Mouse (Mus musculus) CD4-positive, CD25-positive, alpha-beta regulatory T cell, adult 4 months (primary cell): ENCODE results near the gene Col20a1. TPM values are rescaled to one million over a fixed set of nuclear protein-coding genes. Genes with fewer than 3 reads are reported as not detected.

Experiments
- ATAC-seq: one replicate; pipeline ENCODE4 v1.8.0; 2017
- polyA plus RNA-seq, 2 experiments: library from polyadenylated mRNA; unstranded; fragments of 100-300 nt; shearing (Covaris generic); gene quantifications; one replicate each; pipeline ENCODE4 v1.2.1; 2017

Gene Col20a1
- polyA plus RNA-seq, result under 1 TPM; 0.36 to 0.38 TPM

DNA sequence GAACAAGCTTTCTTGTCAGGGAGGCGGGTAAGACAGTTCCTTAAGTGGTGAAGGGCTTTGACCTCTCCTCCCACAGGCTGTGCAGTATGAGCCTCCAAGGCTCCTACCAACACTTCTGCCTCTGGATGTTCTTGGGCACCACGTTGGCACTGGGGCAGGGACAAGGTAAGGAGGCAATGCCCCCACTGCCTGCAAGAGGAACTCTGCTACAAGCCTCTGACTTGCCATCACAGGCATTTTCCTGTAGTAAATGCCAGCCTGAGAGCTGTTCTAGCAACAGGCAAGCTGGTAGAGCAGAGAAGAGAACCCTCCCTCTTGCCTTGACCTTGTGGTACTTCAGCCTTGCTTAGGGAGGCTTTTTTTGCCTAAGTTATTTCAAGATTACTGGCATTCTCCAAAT lies at the start of gene Col20a1:
Gene Col20a1 (plus strand): TSS at position 87 of the 400 bp plus-strand sequence.
- ATAC-seq, result no peak

DNA sequence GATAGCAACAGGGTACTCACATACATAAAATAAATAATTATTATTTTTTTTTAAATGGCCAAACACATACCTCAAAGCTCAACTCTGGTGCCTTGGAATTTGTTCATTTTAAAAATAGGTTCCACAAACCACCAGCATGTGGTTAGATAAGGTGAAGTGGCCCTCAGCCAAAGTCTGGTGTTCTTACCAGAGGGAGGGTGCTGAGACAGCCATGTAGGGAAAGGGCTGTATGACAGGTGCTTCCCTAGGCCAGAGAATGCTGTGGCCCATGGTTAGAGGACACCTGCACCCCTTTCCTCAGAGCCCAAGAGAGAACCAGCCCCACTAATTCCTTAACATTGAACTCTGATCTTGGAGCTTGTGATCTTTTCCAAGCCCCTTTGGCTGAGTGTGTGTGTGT lies 46.1 kb upstream of the Col20a1 start:
- no peak for ATAC-seq

DNA sequence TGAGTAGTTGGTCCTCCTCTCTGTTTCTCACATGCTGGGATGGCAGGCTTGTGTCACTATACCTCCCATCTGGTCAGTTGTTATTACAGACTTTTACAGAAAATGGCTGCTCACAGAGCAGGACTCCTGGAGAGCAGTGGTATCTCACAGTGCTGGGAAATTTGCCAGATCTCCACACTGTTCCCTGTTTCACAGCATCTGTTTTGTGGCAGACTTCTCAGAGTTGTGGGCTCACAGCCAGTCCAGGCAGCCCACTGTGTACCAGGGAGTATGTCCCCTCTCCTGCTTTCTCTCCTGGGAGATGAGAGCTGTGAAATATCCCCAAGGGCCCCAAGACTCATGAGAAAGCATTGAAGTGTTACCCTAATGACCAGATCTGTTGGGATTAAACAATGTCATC lies 44.5 kb upstream of the Col20a1 start:
- ATAC-seq, result no peak

DNA sequence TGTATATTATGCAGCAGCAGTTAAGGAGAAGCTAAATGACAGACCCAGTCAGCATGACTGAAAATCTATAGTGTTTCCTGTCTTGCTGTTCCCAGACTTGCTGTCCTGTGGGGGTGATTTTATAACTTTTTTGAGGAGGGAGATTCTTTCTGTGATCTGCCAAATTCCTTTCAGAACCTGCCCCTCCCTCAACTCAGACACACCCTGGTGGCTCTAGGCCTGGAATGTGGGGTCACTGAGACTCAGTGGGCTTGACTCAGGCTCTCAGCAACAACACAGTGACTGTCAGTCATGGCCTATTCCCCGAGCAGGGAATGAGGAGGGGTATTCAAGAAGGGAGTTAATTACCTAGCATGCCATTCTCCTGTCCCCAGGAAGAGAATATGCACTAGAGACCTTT lies 36.4 kb upstream of the Col20a1 start:
- no peak for ATAC-seq

DNA sequence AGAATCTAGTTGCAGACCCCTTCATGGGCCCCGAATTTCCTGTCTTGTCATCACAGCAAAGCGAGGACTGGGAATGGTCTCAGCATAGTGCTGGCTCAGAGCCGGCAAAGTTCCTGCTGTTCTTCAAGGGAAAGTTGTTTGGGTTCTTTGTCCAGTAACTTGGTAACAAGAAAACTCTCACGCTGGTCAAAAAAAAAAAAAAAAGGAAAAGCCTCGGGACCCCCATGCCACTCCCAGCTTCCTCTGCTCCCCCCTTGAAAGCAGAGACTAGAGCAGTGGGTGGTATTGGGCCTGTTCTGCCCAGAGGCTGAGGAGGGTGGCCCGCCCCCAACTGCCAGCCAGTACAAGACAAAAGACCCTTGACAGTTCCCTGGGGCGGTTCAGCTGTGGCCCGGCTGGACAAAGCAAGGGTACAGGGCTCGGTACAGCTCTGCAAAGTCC lies 33.6 kb upstream of the Col20a1 start:
- no peak for ATAC-seq

DNA sequence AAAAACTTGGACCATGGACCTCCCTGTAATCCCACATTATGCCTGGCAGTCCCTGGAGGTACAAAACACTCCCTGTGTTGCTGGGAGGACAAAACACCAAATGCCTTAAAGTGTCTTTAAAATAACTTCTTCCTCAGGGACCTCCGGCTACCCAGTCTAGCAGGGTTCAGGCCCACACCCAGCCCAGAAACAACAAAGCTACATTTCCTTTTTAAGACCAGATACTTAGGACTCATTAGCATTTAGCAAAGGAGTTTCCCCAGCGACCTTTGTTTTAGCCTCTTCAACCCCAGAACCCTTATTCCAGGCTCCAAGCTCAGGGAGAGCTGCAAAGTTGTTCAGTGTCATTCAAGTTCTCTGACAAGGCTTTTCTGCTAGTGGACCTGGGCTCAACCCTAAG lies 32.7 kb upstream of the Col20a1 start:
- ATAC-seq, result no peak

DNA sequence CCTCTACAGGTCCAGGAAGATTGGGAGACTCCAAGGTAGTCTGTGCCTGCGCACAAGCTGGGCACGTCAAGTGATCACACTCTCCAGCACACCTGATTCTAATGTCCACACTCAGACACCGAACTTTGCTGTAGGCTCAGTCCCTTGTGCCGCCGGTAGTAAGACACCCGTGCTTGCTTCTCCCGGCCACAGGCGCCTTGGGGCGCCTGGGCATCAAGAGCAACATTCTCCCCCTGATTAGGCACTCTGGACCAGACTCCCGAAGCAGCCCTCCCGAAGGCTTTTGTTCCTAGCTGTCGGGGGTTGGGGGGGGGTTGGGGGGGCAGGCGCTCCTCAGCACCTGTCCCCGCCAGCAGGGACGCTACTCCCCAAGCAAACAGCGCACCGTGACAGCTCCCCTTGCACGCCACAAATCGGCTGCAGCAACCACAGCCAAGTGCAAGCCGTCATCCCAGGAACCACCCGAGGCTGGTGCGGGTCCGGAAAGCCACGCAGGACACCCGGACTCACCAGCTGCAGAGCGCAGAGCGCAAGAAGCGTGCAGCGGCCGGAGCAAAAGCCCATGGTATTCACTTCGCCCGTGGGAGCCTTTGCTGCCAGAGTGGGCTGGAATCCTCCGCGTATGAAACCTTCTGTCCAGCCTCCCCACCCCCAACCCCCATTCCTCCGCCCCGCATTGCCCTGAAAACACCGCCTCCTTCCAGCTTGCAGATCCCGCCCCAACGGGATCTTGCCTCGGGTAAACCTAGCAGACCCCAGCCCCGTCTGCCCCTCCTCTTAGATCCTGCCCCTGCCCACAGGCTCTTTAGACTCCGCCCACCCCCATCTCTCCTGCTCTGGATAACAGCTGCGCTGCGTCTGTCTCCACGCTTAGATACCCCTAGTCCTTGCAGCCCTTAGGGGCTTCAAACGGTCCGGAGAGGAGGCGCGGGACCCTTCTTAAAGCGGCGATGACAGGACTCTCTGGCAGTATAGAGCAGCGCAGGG lies 32.0 kb upstream of the Col20a1 start, which contains the start of gene Nkain4:
Gene Nkain4 (minus strand): TSS at position 639 of the 987 bp plus-strand sequence.
- no peak for ATAC-seq

DNA sequence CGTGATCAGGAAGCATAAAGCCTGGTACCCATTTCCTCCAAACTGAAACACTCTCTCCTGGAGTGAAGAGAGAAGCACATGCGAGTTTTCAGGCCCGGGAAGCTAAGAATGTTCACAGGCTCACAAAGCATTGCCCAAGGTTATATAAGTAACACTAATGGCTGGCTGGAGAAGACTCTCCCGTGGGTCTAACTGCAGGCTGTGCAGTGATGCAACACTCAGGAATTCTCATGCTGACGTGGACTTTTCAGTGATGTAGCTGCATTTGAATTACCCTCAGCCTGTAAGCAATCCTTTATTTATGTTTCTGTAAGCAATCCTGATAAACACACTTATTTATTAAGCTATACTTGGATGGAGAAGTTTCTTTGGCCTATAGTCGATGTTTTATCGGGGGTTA lies 26.7 kb upstream of the Col20a1 start:
- ATAC-seq, result no peak

DNA sequence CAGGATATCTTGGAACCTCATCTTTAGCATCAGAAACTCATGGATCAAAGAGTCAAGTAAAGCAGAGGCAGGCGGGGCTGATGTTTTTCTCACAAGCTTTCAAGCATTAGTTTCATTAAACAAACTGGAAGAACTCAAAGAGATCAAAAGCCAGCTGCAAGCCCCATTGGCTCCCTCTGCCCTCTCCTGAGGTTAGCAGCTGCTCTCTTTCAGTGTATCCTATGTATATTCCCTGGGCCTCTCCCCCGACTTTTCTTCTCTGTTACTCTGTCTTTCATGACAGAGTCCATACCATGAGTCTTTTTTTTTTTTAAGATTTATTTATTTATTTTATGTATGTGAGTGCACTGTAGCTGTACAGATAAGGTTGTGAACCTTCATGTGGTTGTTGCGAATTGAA lies 26.1 kb upstream of the Col20a1 start:
- ATAC-seq, result no peak

DNA sequence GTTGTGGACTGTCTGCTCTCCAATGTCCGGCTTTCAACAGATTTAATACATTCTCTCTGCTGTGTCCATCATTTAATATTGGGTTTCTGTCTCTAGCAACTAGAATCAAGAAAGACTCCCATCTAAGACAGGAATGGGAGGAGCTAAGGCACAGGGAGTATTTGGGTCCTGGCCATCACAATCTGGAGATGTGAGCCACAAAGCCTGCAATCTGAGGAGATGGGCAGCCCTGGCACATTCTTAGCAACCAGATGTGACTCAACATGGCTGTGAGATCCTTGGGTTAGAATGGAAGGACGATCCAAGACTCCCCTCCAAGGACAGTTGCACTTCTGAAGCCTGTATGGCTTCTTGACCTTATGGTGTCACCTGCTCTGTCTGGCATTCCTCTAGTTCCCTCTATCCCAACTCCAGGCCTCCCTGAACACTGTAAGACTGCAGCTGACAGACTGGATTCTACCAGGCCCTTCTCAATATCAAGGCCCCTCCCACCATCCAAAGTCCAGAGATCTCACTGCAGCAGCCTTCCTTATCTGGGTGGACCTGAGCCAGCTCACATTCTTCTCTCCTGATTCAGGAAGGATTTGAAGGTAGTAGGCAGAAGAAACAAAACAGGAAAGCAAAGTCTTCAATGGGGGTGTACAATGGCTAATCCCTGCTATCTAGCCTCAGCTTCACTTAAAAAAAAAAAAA lies 23.6 kb upstream of the Col20a1 start:
- ATAC-seq, result no peak

DNA sequence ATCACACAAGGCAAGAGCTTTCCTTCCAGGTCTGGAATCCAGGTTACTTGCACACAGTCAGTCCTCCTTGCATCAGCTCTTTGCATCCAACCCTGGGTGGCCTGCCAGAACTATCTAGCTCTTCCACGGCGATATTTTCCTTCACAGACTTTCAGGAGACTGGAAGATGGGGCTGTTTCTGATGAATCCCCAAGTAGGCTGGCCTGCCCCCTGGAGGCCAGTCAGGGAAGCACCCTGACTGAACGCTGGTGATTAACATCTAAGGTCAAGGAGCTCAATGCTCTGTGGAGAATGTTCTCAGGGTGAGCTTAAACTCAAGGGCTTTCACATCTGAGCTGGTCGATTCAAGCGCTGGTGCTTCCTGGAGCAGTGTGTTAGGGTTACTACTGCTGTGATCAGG lies 22.4 kb upstream of the Col20a1 start:
- peak; percentile 51 for ATAC-seq

DNA sequence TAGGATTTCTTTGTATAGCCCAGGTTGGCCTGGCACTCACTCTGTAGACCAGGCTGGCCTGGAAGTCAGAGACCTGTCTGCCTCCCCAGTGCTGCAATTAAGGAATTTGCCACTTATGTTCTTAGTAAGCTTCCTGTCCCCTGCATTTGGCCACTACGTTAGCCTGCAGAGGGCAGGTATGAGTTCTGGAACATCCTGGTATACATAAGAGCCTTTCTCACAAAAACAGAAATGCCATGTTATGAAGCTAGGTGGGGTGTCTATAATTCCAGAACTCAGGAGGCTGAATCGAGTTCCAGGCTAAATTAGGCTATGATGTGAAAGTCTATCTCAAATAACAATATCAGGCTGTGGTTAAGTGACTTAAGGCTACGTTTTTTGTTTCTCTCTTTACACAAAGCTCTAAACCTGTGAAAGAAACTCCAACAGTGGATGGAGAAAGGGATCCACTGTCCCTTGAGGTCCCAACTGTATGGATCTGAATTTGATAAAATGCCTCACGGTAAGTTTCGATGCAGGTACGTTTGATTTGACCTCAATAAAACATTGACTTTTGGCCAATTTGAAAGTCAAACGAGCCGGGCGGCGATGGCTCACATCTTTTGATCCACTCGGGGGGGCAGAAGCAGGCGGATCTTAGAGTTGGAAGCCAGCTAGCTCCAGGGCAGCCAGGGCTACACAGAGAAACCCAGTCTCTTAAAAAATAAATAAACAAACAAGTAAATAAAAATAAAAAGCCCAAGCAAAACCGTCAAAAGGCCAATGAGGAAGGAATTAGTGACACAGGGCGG lies 20.0 kb upstream of the Col20a1 start:
- ATAC-seq, result peak; percentile 50

DNA sequence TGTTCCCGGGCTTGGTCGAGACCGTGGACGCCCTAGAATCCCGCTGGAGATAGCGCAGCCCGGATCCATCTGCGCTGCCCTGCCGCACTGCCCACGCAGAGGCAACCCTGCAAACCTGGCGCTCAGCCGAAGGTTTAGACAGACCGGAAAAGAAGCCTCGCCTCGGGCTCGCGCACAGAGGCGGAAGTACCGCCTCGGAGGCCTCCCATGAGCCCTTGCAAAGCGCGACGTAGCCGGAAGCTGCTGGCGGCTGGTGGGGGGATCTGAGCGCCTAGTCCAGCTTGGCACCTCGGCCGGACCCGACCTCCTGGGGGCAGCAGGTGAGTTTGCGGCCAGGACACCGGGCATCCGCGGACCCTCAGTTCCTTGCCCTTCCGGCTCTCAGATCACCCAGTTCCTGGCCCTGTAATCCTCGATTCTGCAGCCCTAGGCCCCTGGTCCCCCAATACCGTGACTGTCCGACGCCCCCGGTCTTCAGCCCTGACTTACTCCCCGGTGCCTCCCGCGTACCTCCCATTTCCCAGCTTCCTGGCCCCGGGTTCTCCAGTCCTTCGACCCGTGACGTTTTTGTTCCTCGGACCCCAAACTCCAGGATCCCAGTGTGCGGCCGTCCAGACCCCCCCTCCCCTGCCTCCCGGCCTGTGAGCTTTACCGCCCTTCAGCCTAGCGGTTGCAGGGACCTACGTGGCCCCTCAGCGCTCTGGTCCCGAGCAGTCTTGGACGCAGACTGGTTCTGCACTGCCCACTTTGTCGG lies 19.1 kb upstream of the Col20a1 start, which contains the start of gene Arfgap1:
Gene Arfgap1 (plus strand): TSS at position 216 of the 754 bp plus-strand sequence.
- peak; percentile 94 for ATAC-seq

DNA sequence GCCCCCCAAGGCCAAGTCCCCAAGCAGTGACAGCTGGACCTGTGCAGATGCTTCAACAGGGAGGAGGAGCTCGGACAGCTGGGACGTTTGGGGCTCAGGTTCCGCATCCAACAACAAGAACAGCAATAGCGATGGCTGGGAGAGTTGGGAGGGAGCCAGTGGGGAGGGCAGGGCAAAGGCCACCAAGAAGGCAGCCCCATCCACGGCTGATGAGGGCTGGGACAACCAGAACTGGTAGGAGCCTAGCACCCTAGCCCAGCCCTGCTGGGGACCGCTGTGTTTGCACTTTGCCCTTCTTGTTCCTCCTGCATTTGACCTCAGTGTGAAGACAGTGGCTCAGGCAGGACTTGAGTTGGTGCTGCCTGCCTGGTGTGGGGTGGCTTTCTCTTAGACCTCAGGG lies 5.2 kb upstream of the Col20a1 start:
- no peak for ATAC-seq

DNA sequence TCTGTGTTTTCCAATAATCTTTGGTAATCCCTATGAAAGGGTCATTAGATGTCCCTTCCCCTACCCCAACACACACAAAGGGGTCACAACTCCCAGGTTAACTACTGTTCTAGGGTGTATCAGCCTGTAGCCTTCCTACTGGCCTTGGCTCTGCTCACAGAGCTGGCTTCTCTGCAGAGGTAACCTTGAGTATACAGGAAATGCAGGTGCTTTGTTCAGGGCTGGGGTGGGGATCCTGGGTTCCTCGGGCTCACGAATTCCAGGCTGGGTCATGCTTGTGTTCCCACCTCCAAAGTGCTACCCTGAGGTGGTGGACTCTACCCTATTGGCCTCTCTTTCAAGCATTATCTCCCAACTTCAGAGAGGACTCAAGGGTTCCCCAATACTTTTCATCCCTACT lies 700 bp upstream of the Col20a1 start:
- no peak for ATAC-seq

DNA sequence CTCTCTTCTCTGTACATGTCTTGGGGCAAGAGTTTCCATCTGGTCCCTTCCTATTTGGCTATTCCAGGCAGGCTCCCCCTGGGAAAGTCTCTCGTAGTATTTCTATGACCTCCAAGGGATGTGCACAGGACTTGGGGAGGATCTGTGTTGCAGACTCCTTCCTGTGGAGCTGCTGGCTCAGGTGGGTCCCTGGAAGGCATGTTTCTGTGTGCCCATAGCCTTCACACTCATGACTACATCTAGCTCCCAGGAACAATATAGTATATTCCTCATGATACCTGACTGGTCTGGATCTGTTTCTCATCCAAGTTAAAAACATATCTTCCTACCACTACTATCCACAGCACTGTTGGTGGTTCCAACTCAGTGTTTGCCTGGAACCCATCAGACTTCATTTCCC lies 666 bp downstream of the Col20a1 start:
- ATAC-seq, result no peak

DNA sequence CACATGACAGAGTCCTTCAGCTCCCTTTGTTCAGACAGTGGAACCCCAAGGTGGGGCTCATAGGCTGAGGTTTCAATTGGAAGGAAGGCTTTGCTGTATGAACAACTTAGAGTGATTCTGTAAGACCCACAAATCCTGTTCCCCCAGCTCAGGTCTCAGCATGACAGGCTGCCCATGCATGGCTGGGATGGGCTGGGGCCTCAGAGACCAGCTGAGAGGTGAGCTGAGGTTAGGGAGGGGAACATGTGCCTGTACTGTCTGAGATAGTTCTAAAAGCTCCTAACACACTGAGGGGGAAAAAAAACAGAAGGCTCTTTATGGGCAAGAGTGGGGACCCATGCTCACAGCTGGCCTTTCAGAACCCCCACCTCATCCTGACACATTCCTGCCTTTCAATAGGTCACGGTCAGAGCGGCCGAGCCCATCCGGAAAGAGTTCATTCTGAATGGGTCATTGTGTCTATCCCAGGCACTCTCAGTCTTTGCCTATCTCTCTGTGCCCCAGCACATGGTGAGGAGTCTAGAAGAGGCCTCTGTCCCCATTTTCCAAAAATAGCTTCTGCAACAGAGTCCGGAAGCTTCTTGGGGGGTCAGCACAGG lies 1.2 kb downstream of the Col20a1 start:
- ATAC-seq, result no peak

DNA sequence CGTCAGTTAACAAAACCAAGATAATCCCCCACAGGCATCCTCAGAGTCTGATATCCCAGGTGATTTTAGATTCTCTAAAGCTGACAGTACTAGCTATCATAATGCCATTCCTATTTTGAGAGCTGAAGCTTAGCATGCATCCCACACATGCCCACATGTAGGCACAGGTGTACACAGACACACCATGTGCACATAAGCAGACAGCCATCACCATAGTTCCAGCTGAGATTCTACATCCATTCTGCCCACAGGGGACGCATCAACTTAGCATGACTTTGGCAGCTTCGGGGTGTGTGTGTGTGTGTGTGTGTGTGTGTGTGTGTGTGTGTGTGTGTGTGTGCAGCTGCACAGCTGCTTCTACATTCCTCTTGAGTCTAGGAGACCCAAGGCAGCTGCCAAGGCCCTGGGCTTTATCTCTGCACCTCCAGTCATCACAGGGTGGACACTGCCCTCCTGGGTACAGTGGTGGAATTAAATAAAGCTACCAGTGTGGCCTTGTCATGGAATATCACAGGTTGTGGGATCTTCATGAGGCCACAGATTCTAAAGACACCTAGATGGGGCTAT lies 2.1 kb downstream of the Col20a1 start:
- no peak for ATAC-seq

DNA sequence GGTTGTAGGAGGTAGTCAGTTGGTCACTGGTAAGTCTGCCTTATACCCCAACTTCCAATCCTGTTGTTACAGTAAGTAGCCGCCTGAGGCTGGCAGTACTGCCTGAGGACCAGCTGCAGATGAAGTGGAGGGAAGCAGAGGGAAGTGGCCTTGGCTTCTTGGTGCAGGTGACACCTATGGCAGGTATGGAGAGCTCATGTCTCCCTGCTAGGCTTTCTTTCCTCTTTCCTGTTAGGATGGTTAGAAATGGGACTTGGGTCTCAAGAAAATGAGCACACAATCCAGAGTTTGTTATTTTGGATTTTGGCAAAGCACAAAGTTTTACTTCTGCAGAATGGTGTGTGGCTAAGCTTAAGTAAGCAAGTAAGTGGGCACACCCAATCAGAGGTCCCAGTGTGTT lies 2.6 kb downstream of the Col20a1 start:
- no peak for ATAC-seq

DNA sequence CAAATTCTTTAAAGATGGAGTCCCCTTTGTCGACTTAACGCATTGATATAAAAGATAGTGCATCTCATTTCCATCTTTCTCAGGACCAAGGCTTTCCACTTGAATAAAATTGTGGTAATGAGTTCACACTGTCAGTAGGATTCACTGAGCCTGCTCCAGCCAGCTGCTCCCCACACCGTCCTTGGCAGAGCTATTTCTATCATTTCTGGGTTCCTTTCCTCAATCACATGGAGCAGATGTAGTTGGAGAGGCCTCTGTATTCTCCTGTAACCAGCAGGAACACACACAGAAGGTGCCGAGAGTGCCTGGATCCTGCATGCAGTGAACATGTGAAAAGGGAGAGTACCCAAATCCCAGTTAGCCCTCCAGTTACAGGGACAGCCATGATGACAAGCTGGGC lies 4.0 kb downstream of the Col20a1 start:
- no peak for ATAC-seq

DNA sequence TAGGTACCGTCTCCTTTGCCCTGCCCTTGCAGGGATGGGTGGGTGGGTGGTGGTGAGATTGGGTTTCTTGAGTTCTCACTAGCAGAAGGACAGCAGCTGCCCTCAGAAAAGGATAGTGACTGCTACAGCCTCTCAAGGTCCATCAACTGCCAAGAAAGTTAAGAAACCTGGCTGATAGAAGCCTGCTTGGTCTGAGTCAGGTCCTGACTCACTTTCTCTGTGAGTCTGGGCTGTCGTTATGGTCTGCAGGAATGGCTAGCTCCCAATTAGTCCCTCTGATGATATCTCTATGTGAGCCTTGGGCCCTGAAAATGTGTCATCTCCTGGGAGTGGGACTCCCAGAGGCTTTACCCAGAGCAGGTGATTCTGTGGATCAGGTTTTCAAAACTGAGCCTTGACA lies 8.0 kb downstream of the Col20a1 start:
- no peak for ATAC-seq
